Mouse (Mus musculus) lung, embryonic 14.5 days (tissue): ENCODE data around the gene Tnfsf14. TPM values are rescaled to one million over a fixed set of nuclear protein-coding genes. Genes with fewer than 3 reads are reported as not detected.
A peak's percentile ranks its signal among the peaks of the same experiment; 100 is the strongest.

Experiments
- ATAC-seq: fragments of 200-750 bp; cut with Nextera tagmentation; 2 replicates; pipeline ENCODE4 v1.8.0; 2017; ENCODE audit warnings: mild to moderate bottlenecking, moderate TSS enrichment, moderate library complexity; ENCODE audit not compliant: insufficient read depth
- DNase-seq: peaks from one replicate; pipeline ENCODE4 v3.0.0-alpha.2; 2015
- H3K27ac ChIP-seq: fragments of 300-500 bp; sonication (generic); 2 replicates; pipeline ENCODE4 v1.5.1; 2014; ENCODE audit warnings: low read depth, mild to moderate bottlenecking, moderate library complexity
- H3K27me3 ChIP-seq: fragments of 300-500 bp; sonication (generic); 2 replicates; pipeline ENCODE4 v1.6.1; 2014; ENCODE audit warnings: low read length, control low read depth; ENCODE audit not compliant: insufficient read depth
- H3K36me3 ChIP-seq: fragments of 300-500 bp; sonication (generic); 2 replicates; pipeline ENCODE4 v1.6.1; 2014; ENCODE audit warnings: control low read depth; ENCODE audit not compliant: insufficient read depth
- H3K4me1 ChIP-seq: fragments of 300-500 bp; sonication (generic); 2 replicates; pipeline ENCODE4 v1.6.1; 2014; ENCODE audit warnings: antibody characterized with exemption, control low read depth; ENCODE audit not compliant: insufficient read depth
- H3K4me2 ChIP-seq: fragments of 300-500 bp; sonication (generic); 2 replicates; pipeline ENCODE4 v1.6.1; 2014; ENCODE audit warnings: mild to moderate bottlenecking
- H3K4me3 ChIP-seq: fragments of 300-500 bp; sonication (generic); 2 replicates; pipeline ENCODE4 v1.5.1; 2014; ENCODE audit warnings: low read depth, low read length
- H3K9ac ChIP-seq: fragments of 300-500 bp; sonication (generic); 2 replicates; pipeline ENCODE4 v1.6.1; 2014
- H3K9me3 ChIP-seq: fragments of 300-500 bp; sonication (generic); 2 replicates; pipeline ENCODE4 v1.6.1; 2016; ENCODE audit warnings: low read depth, low read length, control low read depth
- CTCF ChIP-seq: IDR thresholded peaks from 2 replicates; pipeline ENCODE4 v1.5.1; 2016; ENCODE audit warnings: antibody characterized with exemption, low read depth
- WGBS: fragments of 180-500 bp; shearing (Covaris S2); extraction: QIAGEN DNeasy Blood & Tissue Kit; methylation state at CpG from one replicate; pipeline ENCODE4 v1.1.7; 2014; 5-methylcytosine and 5-hydroxymethylcytosine counted together
- microRNA-seq: library from miRNA; unstranded; fragments of <30 nt; microRNA quantifications from one replicate; pipeline ENCODE4, GENCODE M21; 2016; ENCODE audit warnings: borderline number of aligned reads
- polyA plus RNA-seq: library from polyadenylated mRNA; unstranded; fragments of >200 nt; fragmentation: Nextera tagmentation; extraction: Ambion mirVana; gene quantifications from 2 replicates; pipeline ENCODE4 v1.2.1, GENCODE M21; 2014

Gene Tnfsf14
- polyA plus RNA-seq, 1 experiment from 2014 or later = 0.16 TPM

GRCm38 (mm10) chr17:57148994-57149803, 44.8 kb downstream of the Tnfsf14 start, which contains the start of gene Cd70:
TSS of gene Cd70 (minus strand) at chr17:57149777.
- H3K36me3 ChIP-seq = no peaks in the 10 kb centered on the region
- 3% methylated on average over 39 of the region's 39 CpGs for WGBS
- peak; percentile 12 for DNase-seq
- peak within 1 kb of the TSS; percentile 57 for H3K4me2 ChIP-seq
- no peak for TF ChIP-seq CTCF
- H3K4me1 ChIP-seq = no peaks in the 10 kb centered on the region
- H3K27me3 ChIP-seq = peaks cover 34% of the 10 kb centered on the region
- no peak for ATAC-seq
- no peaks in the 10 kb centered on the region for H3K9me3 ChIP-seq
- peak within 1 kb of the TSS; percentile 21 for H3K4me3 ChIP-seq
- H3K9ac ChIP-seq = no peak within 1 kb of the TSS
- H3K27ac ChIP-seq = no peak within 1 kb of the TSS

DNA sequence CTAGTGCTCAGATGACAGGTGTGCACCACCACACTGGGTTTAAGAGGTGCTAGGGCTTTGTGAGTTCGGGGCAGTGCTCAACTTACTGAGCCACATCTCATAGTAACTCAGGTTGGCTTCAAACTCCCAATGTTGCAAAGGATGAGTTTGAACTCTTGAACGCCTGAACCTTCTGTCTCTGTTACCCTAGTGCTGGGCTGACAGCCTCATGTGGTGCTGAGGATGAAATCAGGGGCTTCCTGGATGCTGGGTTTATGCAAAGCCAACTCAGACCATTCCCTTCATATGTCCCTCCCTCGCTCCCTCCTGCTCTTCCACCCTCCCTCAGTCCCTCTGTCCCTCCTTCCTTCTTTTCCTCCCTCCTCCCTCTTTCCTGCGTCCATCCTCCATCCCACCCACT, 45.6 kb downstream of the Tnfsf14 start:
- Histone ChIP-seq H3K27me3 (peaks cover 34% of the 10 kb centered on the region), H3K27ac (no peak overlapping the region), H3K9me3 (no peaks in the 10 kb centered on the region), H3K4me2 (no peak overlapping the region), H3K4me1 (no peaks in the 10 kb centered on the region), H3K4me3 (no peak overlapping the region; the same call in 1 of the 2 replicates), H3K9ac (no peak overlapping the region), H3K36me3 (no peaks in the 10 kb centered on the region)
- TF ChIP-seq CTCF = no peak
- 58% methylated on average over 4 of the region's 4 CpGs for WGBS
- DNase-seq (no peak), ATAC-seq (no peak)

DNA sequence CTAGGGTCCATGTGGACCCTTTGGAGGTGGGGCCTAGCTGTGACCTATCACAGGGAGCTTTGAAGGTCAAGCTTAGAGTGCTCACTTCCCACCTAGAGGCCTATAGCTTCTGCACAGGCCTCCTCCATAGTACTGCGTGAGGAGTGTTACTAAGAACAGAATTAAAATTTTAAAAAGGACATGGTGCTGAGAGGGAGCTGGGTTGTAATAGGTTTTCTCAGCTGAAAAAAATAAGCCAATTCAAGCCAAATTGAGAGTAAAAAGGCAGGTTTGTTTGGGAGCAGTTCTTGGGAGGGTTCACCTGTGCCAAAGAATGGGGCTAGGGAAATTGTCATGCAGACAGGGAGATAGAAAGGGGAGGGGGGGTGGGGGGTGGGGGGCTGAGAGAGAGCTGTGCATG, 48.9 kb downstream of the Tnfsf14 start:
- H3K9me3 ChIP-seq = no peaks in the 10 kb centered on the region
- no peak overlapping the region for H3K4me3 ChIP-seq
- H3K27me3 ChIP-seq = peaks cover 27% of the 10 kb centered on the region
- H3K27ac ChIP-seq = no peak overlapping the region
- H3K4me1 ChIP-seq = no peaks in the 10 kb centered on the region
- H3K4me2 ChIP-seq = no peak overlapping the region
- H3K36me3 ChIP-seq = no peaks in the 10 kb centered on the region
- DNase-seq = no peak
- H3K9ac ChIP-seq = no peak overlapping the region
- no peak for ATAC-seq
- TF ChIP-seq CTCF = no peak
- WGBS = 72% methylated on average over 1 of the region's 1 CpGs

DNA sequence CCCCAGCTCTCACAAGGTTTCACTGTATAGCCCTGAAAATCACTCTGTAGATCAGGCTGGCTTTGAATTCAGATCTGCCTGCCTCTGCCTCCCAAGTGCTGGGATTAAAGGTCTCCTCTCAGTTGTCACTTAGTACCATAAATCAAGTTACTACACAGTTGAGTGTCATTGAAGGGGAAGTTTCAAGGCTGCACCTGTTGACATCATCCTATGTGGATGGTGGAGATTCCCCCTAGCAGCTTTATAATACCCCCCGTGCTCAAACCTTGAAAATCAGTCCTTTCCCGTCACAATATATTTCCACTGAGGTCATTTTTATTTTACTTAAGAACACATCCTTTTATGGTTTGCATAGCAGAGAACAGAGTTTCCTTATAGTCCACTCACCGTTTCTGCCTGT, 50.3 kb downstream of the Tnfsf14 start:
- WGBS = 76% methylated on average over 3 of the region's 3 CpGs
- no peak for DNase-seq
- ATAC-seq = no peak
- Histone ChIP-seq H3K36me3 (no peaks in the 10 kb centered on the region), H3K9me3 (no peaks in the 10 kb centered on the region), H3K4me3 (no peak overlapping the region), H3K27me3 (peaks cover 13% of the 10 kb centered on the region), H3K27ac (no peak overlapping the region), H3K9ac (no peak overlapping the region), H3K4me1 (no peaks in the 10 kb centered on the region), H3K4me2 (no peak overlapping the region)
- no peak for TF ChIP-seq CTCF

GRCm38 (mm10) chr17:57139708-57140107, 54.3 kb downstream of the Tnfsf14 start:
- no peak for DNase-seq
- ATAC-seq = no peak
- Histone ChIP-seq H3K36me3 (no peaks in the 10 kb centered on the region), H3K4me2 (no peak overlapping the region), H3K4me3 (no peak overlapping the region), H3K27me3 (no peaks in the 10 kb centered on the region), H3K27ac (no peak overlapping the region), H3K4me1 (no peaks in the 10 kb centered on the region), H3K9me3 (no peaks in the 10 kb centered on the region), H3K9ac (no peak overlapping the region)
- WGBS = 72% methylated on average over 3 of the region's 3 CpGs
- no peak for TF ChIP-seq CTCF

Small RNA genes lying within 50 kb of the gene (microRNA-seq; reads per million reads assigned to microRNA genes)
- not detected for gene Mir6978

Other genes starting within 250 kb of the Tnfsf14 start
- gene Acer1, start 212.1 kb downstream of the Tnfsf14 start, polyA plus RNA-seq = not detected in 2 replicates
- gene Clpp, start 203.9 kb downstream of the Tnfsf14 start, polyA plus RNA-seq = 146 and 158 TPM in 2 replicates
- gene Alkbh7, start 196.8 kb downstream of the Tnfsf14 start, polyA plus RNA-seq = 39.0 and 39.8 TPM in 2 replicates
- gene Pspn, start 194.2 kb downstream of the Tnfsf14 start, polyA plus RNA-seq = 0.46 and 1.0 TPM in 2 replicates
- gene Gtf2f1, start 182.9 kb downstream of the Tnfsf14 start, polyA plus RNA-seq = 53.2 and 60.2 TPM in 2 replicates
- gene Gm17949, start 182.7 kb downstream of the Tnfsf14 start, polyA plus RNA-seq = 0.16 TPM in 1 of 2 replicates, not detected in the other
- 60.8 and 69.4 TPM in 2 replicates for gene Khsrp, start 162.7 kb downstream of the Tnfsf14 start, polyA plus RNA-seq
- gene Slc25a41, start 152.5 kb downstream of the Tnfsf14 start, polyA plus RNA-seq = 0.15 and 0.16 TPM in 2 replicates
- gene Crb3, start 135.1 kb downstream of the Tnfsf14 start, polyA plus RNA-seq = 38.6 and 41.3 TPM in 2 replicates
- 8.4 and 10.3 TPM in 2 replicates for gene Slc25a23, start 134.3 kb downstream of the Tnfsf14 start, polyA plus RNA-seq
- 3.4 and 4.6 TPM in 2 replicates for gene Dennd1c, start 115.7 kb downstream of the Tnfsf14 start, polyA plus RNA-seq
- 20.3 and 22.9 TPM in 2 replicates for gene Tubb4a, start 106.4 kb downstream of the Tnfsf14 start, polyA plus RNA-seq
- 8.1 and 8.5 TPM in 2 replicates for gene Tnfsf9, start 88.9 kb downstream of the Tnfsf14 start, polyA plus RNA-seq
- gene Cd70, start 44.4 kb downstream of the Tnfsf14 start, polyA plus RNA-seq = not detected in 2 replicates
- gene C3, start 34.0 kb upstream of the Tnfsf14 start, polyA plus RNA-seq = 0.64 and 0.67 TPM in 2 replicates
- gene Gpr108, start 54.3 kb upstream of the Tnfsf14 start, polyA plus RNA-seq = 30.8 and 33.9 TPM in 2 replicates
- 39.9 and 40.3 TPM in 2 replicates for gene Trip10, start 55.3 kb upstream of the Tnfsf14 start, polyA plus RNA-seq
- gene Vav1, start 84.9 kb upstream of the Tnfsf14 start, polyA plus RNA-seq = 2.7 TPM in 2 replicates
- gene Adgre1, start 164.5 kb upstream of the Tnfsf14 start, polyA plus RNA-seq = 5.6 and 6.2 TPM in 2 replicates